Comparison of ENCODE assay signal across 16 mouse cellular contexts in genomic region chr7:138788109-138788508, GRCm38 (mm10). TPM values are rescaled to one million over a fixed set of nuclear protein-coding genes. Genes with fewer than 3 reads are reported as not detected.
DNase-seq lines count a peak whose midpoint lies in the region; ATAC-seq and TF ChIP-seq lines count a peak whose summit lies in the region.
"Had no signal": no experiment of that assay in that cellular context is flagged by ENCODE, and none has a peak within 500 bp of the region (broad histone marks: within the 10 kb centered on the region; RNA-seq: fewer than 3 reads in every experiment).

No protein-coding gene starts in this region.

- no peaks in the 10 kb centered on the region for H3K36me3 ChIP-seq in lung, embryonic 14.5 days (ENCODE audit: insufficient read depth)
- no peaks in the 10 kb centered on the region for H3K36me3 ChIP-seq in hindbrain, embryonic 12.5 days
- H3K36me3 ChIP-seq: liver, embryonic 12.5 days; neural tube, embryonic 12.5 days had no signal

- H3K4me3 ChIP-seq in lung, embryonic 14.5 days (ENCODE audit: low read depth, low read length), result no peak overlapping the region
- H3K4me3 ChIP-seq in hindbrain, embryonic 12.5 days, result no peak overlapping the region
- H3K4me3 ChIP-seq: liver, embryonic 12.5 days; neural tube, embryonic 12.5 days had no signal

- DNase-seq in heart, postnatal 4 days, result peak; percentile 8
- DNase-seq in heart, postnatal 36 days, result no peak
- peak; percentile 14 for DNase-seq in lung, embryonic 14.5 days
- no peak for DNase-seq in lung, adult 18-20 months
- peak; percentile 34 for DNase-seq in layer of hippocampus, adult 9-11 months
- peak; percentile 21 to 35 for DNase-seq in right cerebral cortex, postnatal 36 days (ENCODE audit: low spot score in 2 of 2)
- DNase-seq: adrenal gland, postnatal 36 days; cerebellum, postnatal 25 days; gastrocnemius, postnatal 10 days; kidney, adult 18-20 months; thymus, postnatal 25 days had no signal

- H3K27me3 ChIP-seq in lung, embryonic 14.5 days (ENCODE audit: insufficient read depth, low read length), result no peaks in the 10 kb centered on the region
- no peaks in the 10 kb centered on the region for H3K27me3 ChIP-seq in hindbrain, embryonic 12.5 days
- H3K27me3 ChIP-seq: liver, embryonic 12.5 days; neural tube, embryonic 12.5 days had no signal

- no peak overlapping the region for H3K27ac ChIP-seq in lung, embryonic 14.5 days (ENCODE audit: low read depth)
- H3K27ac ChIP-seq in hindbrain, embryonic 12.5 days, result no peak overlapping the region
- H3K27ac ChIP-seq: hindbrain, postnatal 0 days; liver, embryonic 12.5 days; neural tube, embryonic 12.5 days had no signal

- TF ChIP-seq CTCF in lung, embryonic 14.5 days (IDR thresholded peaks at IDR 0.05; ENCODE audit: low read depth), result no peak

- WGBS in lung, embryonic 14.5 days, result 65% methylated on average over 5 of the region's 5 CpGs
- WGBS in hindbrain, embryonic 12.5 days, result 79% methylated on average over 5 of the region's 5 CpGs

- no peak for ATAC-seq in lung, embryonic 14.5 days (ENCODE audit: insufficient read depth)
- no peak for ATAC-seq in hindbrain, embryonic 12.5 days (ENCODE audit: low FRiP score)
- ATAC-seq: hindbrain, postnatal 0 days; liver, embryonic 12.5 days; lung, postnatal 0 days had no signal

- no peaks in the 10 kb centered on the region for H3K9me3 ChIP-seq in lung, embryonic 14.5 days (ENCODE audit: low read depth, low read length)
- no peaks in the 10 kb centered on the region for H3K9me3 ChIP-seq in hindbrain, embryonic 12.5 days (replicated peaks)
- H3K9me3 ChIP-seq: liver, embryonic 12.5 days; neural tube, embryonic 12.5 days had no signal

- no peaks in the 10 kb centered on the region for H3K4me1 ChIP-seq in lung, embryonic 14.5 days (ENCODE audit: insufficient read depth)
- no peaks in the 10 kb centered on the region for H3K4me1 ChIP-seq in hindbrain, embryonic 12.5 days
- H3K4me1 ChIP-seq: liver, embryonic 12.5 days; neural tube, embryonic 12.5 days had no signal

- no peak overlapping the region for H3K9ac ChIP-seq in lung, embryonic 14.5 days
- H3K9ac ChIP-seq in hindbrain, embryonic 12.5 days, result no peak overlapping the region
- H3K9ac ChIP-seq: liver, embryonic 12.5 days; neural tube, embryonic 12.5 days had no signal

- no peak overlapping the region for H3K4me2 ChIP-seq in lung, embryonic 14.5 days
- no peak overlapping the region for H3K4me2 ChIP-seq in hindbrain, embryonic 12.5 days (replicated peaks)
- H3K4me2 ChIP-seq: liver, embryonic 12.5 days; neural tube, embryonic 12.5 days had no signal

- intact Hi-C loops in heart, postnatal 36 days (cut with DNase I), result no loop called here

RNA-seq across cellular contexts. Expression of gene Ppp2r2d, which starts 57.8 kb away (rescaled TPM):
- total RNA-seq in heart, postnatal 4 days (2021), result 10 to 100 TPM; 55.6 to 59.7 TPM
- total RNA-seq in heart, postnatal 36 days (2021), result 10 to 100 TPM; 39.6 to 42.1 TPM
- polyA plus RNA-seq in lung, embryonic 14.5 days (2014; fragmentation: Nextera tagmentation; extraction: Ambion mirVana), result 49.8 and 50.9 TPM in 2 replicates
- polyA plus RNA-seq in hindbrain, embryonic 12.5 days (2016; fragmentation: Nextera tagmentation; extraction: Ambion mirVana), result 69.8 and 70.2 TPM in 2 replicates

RNA-seq across cellular contexts. Expression of gene Mapk1ip1, which starts 58.0 kb away (rescaled TPM):
- 10 to 100 TPM; 12.5 to 14.4 TPM for total RNA-seq in heart, postnatal 4 days (2021)
- 10 to 100 TPM; 19.9 to 24.7 TPM for total RNA-seq in heart, postnatal 36 days (2021)
- 10.4 and 11.3 TPM in 2 replicates for polyA plus RNA-seq in lung, embryonic 14.5 days (2014; fragmentation: Nextera tagmentation; extraction: Ambion mirVana)
- polyA plus RNA-seq in hindbrain, embryonic 12.5 days (2016; fragmentation: Nextera tagmentation; extraction: Ambion mirVana), result 16.3 and 16.7 TPM in 2 replicates

Comparison
In these comparisons a context has a peak if more than half of its experiments do, and no peak if none do; other contexts are left out.
1. DNase-seq: peak in heart, postnatal 4 days (single experiment), lung, embryonic 14.5 days (single experiment), layer of hippocampus, adult 9-11 months (single experiment) and right cerebral cortex, postnatal 36 days (2 of 2); none in heart, postnatal 36 days (0 of 2) and lung, adult 18-20 months (0 of 2).